Mouse (Mus musculus): ENCODE measurements around the gene Psors1c2. TPM values are rescaled to one million over a fixed set of nuclear protein-coding genes. Genes with fewer than 3 reads are reported as not detected.

Psors1c2 gene
- total RNA-seq, 1 experiment from 2014 or later: not detected

DNA sequence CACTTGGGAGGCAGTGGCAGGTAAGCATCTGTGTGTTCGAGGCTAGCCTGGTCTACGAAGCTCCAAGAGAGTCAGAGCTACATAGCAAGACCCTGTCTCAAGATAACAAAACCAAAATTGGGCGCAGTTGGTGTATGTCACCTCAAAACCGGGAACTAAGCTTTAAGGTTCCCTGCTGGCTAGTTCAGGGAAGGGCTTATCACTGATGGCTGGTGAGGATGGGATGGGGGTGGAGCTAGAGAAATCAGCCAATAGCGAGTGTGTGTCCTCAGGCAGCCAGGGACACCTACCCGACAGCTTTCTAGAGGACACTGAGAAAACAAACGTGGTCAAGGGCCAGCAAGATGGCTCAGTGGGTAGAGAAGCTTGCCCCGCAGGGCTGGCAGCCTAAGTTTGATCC, 25.2 kb downstream of the Psors1c2 start:
- DNase-seq: no peak

DNA sequence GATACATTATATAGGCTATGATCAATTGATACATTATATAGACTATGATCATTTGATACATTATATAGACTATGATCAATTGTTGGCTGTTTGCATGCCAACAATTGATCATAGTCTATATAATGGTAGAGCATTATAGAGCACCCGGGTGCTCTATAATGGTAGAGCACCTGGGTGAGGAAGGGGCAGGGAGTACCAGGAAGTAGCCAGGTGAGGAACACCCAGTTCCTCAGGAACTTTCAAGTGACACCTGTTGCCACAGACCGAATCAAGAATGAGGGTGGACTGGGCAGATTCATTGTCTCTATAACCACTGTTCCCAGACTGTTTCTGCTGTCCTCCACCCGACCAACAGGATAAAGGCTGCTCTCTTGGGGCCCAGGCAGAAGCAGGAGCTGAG, 34.1 kb downstream of the Psors1c2 start, which contains the start of gene 2300002M23Rik:
2300002M23Rik (plus strand) TSS at position 301 of the 400 bp plus-strand sequence.
- DNase-seq: no peak

DNA sequence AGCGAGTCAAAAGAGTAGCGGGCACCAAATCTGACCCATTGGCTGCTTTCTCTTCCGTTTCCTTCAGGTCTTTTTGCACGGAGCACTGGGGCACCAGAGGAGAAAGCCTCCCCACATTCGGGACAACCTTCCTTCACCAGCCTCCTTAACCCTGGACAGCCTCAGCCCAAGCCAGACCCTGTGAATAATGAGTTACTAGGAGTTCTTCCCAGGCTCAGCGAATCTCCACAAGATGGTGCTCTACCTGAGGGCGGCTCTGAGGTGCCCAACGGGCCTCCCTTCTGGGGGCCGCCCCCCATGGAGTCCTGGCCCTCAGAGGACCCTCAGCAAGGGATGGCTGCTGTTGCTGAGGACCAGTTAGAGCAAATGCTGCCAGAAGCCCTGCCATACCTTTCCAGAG, 34.8 kb downstream of the Psors1c2 start:
- DNase-seq: no peak

DNA sequence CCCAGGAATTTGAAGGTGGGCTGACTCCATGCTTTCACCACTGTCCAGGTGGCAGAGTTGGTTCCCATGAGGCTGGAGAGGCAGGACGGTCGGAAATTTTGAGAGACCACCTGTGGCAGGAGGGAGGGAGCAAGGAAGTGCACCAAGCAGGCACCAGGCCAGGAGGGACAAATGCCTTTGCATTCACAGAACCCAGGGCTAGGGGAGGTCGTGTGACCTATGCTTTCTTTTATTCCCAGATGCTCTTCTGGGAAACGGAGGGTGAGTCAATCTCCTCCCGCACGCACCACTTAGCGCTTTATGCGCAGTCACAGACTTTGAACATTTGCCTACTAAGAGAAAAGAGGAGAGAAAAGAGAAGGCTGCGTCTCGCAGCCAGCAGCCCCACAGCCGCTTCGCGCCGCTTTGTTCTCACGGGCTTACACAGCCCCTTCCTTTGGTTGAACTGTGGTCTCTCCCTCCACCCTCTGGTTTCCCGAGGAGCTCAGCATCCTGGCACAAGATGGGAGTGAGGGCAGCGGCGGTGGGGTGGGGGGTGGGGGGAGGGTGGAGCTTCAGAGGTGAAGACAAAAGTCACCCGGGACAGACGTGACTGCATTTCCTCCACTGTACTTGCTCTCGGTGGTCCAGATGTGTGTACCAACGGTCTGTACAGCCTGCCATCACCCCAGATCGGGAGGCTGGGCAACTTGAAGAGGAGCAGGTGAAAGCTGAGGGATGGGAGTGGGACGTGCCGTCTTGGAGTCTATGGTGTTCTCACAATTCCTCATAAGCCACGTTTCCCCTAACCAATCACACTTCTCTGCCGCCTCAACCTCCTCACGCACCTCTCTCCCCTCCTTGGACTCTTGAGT, 36.3 kb downstream of the Psors1c2 start:
- no peak for DNase-seq

DNA sequence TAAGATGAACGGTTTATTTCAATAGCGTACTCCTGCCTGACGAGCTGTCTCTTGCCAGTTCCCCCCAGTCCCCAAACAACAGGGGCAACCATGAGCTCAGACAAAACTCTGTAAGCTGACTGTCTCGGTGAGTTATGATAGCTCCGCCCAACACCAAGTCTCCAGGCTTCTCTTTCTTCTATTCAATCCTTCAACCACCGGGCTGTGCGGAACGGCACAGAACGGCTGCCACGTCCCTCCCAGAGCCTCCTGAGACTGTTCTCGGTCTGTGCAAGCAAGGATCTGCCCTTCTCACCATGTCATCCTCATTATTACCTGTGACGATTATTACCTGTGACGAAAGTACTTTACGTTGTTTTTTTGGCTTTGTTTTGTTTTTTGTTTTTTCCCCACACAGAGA, 37.8 kb downstream of the Psors1c2 start:
- DNase-seq: no peak

DNA sequence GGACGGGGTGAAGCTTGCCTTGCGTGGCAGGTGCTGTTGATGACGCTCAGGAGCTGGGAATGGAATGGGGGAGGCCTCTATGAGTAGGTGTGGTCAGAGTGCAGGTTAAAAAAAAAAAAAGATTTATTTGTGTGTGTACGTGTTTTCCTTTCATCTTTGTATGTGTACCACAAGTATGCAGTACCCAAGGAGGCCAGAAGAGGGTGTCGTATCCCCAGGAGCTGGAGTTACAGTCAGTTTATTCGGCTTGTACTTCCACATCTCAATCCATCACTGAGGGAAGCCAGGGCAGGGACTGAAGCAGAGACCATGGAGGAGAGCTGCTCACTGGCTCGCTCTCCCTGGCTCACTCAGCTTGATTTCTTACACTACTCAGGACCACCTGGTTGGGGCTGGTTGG, 38.5 kb downstream of the Psors1c2 start:
- DNase-seq: no peak

DNA sequence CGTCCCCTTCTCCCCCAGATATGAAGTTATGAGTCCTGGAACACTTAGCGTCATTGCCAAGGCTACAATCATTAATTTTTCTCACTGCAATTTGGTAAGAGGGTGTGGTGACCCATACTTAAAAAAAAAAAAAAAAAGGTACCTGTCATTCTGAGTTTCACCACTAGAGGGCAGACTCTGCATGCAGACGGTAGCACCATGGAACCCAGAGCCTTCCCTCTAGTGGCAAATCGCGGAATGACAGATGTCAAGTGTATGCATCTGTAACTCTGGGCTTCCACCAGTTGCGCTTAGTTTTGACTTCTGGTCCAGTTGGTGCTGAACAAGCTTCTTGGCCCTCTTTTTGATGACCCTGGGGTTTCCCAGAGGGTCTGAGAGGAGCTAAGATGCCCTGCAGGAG, 45.2 kb downstream of the Psors1c2 start:
- DNase-seq: peak; percentile 88

DNA sequence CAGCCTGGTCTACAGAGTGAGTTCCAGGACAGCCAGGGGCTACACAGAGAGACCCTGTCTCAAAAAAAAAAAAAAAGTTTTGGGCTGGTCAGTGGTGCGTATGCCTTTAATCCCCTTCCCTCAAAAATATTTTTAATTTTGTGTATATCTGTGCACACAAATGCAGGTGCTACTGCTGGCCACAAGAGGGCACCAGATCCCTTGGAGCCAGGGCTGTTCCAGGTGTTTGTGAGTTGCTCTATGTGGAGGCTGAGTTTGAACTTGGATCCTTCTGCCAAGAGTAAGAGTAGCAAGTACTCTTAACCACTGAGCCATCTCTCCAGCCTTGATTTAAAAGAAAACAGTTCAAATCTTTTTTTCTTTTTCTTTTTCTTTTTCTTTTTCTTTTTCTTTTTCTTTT, 49.9 kb downstream of the Psors1c2 start:
- DNase-seq: peak; percentile 30

Other genes starting within 250 kb of the Psors1c2 start
- gene H2-Q1, start 212.8 kb upstream of the Psors1c2 start, total RNA-seq (2021): 1.7 and 2.7 TPM in 2 replicates
- 0.49 and 1.3 TPM in 2 replicates for gene H2-Q2, start 191.0 kb upstream of the Psors1c2 start, total RNA-seq (2021)
- 16.3 and 26.4 TPM in 2 replicates for gene H2-Q4, start 153.6 kb upstream of the Psors1c2 start, total RNA-seq (2021)
- gene H2-Q6, start 108.4 kb upstream of the Psors1c2 start, total RNA-seq (2021): 0.74 and 7.4 TPM in 2 replicates
- gene H2-Q7, start 94.0 kb upstream of the Psors1c2 start, total RNA-seq (2021): 2.7 and 11.1 TPM in 2 replicates
- gene H2-Q10, start 63.1 kb upstream of the Psors1c2 start, total RNA-seq (2021): 4.4 and 61.3 TPM in 2 replicates
- gene Pou5f1, start 27.2 kb upstream of the Psors1c2 start, total RNA-seq (2021): 0.26 and 0.45 TPM in 2 replicates
- 19.9 and 21.4 TPM in 2 replicates for gene Tcf19, start 16.4 kb upstream of the Psors1c2 start, total RNA-seq (2021)
- gene Cchcr1, start 16.1 kb upstream of the Psors1c2 start, total RNA-seq (2021): 12.0 and 14.3 TPM in 2 replicates
- gene Cdsn, start 18.9 kb downstream of the Psors1c2 start, total RNA-seq (2021): 0.23 and 0.37 TPM in 2 replicates
- not detected in 2 replicates for gene 2300002M23Rik, start 34.2 kb downstream of the Psors1c2 start, total RNA-seq (2021)
- gene Sfta2, start 68.3 kb downstream of the Psors1c2 start, total RNA-seq (2021): not detected in 2 replicates
- gene Gm9573, start 93.4 kb downstream of the Psors1c2 start, total RNA-seq (2021): not detected in 2 replicates
- not detected in 2 replicates for gene Mucl3, start 110.5 kb downstream of the Psors1c2 start, total RNA-seq (2021)
- gene Vars2, start 134.4 kb downstream of the Psors1c2 start, total RNA-seq (2021): 49.6 and 52.0 TPM in 2 replicates
- gene Gtf2h4, start 140.5 kb downstream of the Psors1c2 start, total RNA-seq (2021): 24.3 and 24.7 TPM in 2 replicates
- 36.3 and 36.4 TPM in 2 replicates for gene Ddr1, start 171.4 kb downstream of the Psors1c2 start, total RNA-seq (2021)

Measured in adrenal gland, postnatal 14 days (tissue).